Mouse (Mus musculus): ENCODE results near the gene Mapk7.

DNA sequence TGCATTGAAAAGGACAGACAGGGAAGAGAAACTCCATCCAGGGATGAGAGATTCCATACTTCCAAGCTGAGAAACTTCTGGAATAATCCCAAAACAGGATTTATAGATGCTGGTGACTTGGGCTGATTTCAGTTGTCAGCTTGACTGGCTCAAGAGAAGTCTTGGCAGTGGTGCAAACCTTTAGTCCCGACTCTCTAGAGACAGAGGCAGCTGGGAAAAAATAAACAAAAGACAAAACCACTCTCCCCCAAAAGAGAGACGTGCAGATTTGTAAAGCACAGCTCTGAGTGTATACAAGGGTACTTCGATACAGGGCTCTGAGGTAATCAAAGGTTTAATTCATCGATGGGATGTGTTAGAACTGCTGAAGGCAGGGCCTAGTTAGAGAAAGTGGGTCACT lies 28.8 kb downstream of the Mapk7 start:
- TF ChIP-seq CTCF (conservative IDR thresholded peaks at IDR 0.05; ENCODE audit: low read length): no peak
- no peak for TF ChIP-seq POU5F1 (IDR thresholded peaks at IDR 0.05; ENCODE audit: borderline replicate concordance, low read length)
